Mouse (Mus musculus): Measurements from ENCODE around the gene Fbxo2.

- no peak for TF ChIP-seq CTCF (IDR thresholded peaks at IDR 0.05; ENCODE audit: low read depth)
- no peak for TF ChIP-seq EP300 (IDR thresholded peaks at IDR 0.05; ENCODE audit: low read depth)
These were observed 12.7 kb upstream of the Fbxo2 start for GRCm38 (mm10) chr4:148147714-148148113.
